Mouse (Mus musculus): ENCODE measurements around the gene Sgpp2.

DNA sequence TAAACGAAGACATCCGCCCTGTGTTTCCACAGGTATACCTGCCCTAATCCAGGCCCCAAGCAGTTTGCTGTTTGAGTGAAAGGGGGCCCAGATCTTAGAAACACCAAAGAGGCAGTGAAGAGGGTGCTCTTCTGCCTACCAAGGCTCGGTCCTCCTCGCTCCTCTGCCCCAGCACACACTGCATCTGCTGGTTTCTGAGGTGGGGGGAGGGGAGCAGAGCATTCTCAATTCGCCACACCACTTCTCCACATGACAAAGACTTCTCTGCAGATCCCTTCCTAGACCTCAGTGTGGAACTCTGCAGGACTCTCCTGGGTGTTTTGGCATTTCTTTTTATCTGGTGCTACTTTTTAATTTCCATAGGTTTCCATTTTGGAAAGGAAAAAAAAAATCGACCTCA, 85.6 kb downstream of the Sgpp2 start:
- TF ChIP-seq CTCF (IDR thresholded peaks at IDR 0.05; ENCODE audit: control insufficient read depth, insufficient read depth, insufficient read length) (no peak), MYOD1 (IDR thresholded peaks at IDR 0.05; ENCODE audit: control insufficient read depth, insufficient read length, low read depth) (no peak)

Data from C2C12 (cell line).